Mouse (Mus musculus): Measurements from ENCODE around the gene Ptprg. TPM values are rescaled to one million over a fixed set of nuclear protein-coding genes. Genes with fewer than 3 reads are reported as not detected.

Gene Ptprg
- polyA plus RNA-seq, 1 experiment from 2014 or later, result 14.3 TPM

DNA sequence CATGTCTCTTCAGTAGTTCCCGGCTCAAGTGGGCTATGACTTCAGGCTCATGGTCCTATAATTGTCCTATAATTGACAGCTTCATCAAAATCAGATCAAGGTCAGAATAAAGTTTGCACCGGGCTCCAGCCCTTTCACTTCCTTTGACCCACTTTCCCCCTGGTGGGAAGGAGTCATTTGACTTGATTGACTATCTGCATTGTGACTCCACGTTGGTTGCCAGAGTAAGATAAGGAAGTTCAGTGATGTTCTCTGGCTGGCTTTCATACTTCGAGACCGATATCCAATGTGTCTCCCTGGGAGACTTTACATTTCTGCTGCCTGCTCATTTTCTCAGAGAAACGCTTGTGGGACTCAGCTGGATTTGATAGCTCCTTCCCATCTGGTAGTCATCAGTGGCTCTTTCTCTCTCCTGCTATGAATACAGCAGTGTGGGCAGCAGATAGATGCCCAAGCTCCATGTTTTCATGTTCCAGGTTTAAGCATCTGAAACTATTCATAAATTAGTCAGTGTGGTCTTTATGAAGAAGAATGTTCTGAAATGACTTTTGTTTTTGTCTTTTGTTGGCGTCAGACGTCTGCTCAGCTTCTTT lies 318.5 kb downstream of the Ptprg start:
- H3K9ac ChIP-seq (ENCODE audit: low read depth, low read length), result no peak overlapping the region
- H3K36me3 ChIP-seq (ENCODE audit: control insufficient read depth, insufficient read depth, low read length), result no peaks in the 10 kb centered on the region
- no peak overlapping the region for H3K27ac ChIP-seq (ENCODE audit: low read length)
- H3K27me3 ChIP-seq (replicated peaks; ENCODE audit: control insufficient read depth, insufficient read depth, low read length), result no peaks in the 10 kb centered on the region
- no peak for ATAC-seq
- 43% methylated on average over 8 of the region's 8 CpGs for WGBS
- H3K4me3 ChIP-seq (ENCODE audit: low read length), result no peak overlapping the region
- H3K9me3 ChIP-seq (ENCODE audit: control insufficient read depth, low read length), result no peaks in the 10 kb centered on the region
- no peak overlapping the region for H3K4me2 ChIP-seq (ENCODE audit: low read depth, low read length)
- 0 out of 2 replicates have a peak, but pooled peaks cover 6% of the 10 kb centered on the region for H3K4me1 ChIP-seq (ENCODE audit: control insufficient read depth, insufficient read depth, low read length)

DNA sequence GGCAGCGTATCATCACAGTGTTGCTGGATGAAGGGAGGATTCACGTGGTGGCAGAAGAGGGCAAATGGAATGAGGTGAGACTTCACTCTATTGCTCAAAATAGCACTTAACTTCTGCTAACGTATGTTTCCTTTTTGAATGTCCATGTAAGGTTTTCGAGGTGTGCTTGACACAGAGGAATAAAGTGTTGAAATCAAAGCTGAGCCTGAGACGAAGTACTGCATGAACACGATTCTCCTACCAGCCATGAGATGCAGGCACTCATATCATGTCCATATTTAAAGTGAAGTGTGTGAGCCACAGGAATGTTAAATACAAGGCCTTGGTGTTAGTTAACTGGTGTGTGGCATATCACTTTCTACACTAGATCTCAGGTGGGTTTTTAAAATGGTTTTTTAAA lies 320.9 kb downstream of the Ptprg start:
- WGBS, result 93% methylated on average over 6 of the region's 6 CpGs

DNA sequence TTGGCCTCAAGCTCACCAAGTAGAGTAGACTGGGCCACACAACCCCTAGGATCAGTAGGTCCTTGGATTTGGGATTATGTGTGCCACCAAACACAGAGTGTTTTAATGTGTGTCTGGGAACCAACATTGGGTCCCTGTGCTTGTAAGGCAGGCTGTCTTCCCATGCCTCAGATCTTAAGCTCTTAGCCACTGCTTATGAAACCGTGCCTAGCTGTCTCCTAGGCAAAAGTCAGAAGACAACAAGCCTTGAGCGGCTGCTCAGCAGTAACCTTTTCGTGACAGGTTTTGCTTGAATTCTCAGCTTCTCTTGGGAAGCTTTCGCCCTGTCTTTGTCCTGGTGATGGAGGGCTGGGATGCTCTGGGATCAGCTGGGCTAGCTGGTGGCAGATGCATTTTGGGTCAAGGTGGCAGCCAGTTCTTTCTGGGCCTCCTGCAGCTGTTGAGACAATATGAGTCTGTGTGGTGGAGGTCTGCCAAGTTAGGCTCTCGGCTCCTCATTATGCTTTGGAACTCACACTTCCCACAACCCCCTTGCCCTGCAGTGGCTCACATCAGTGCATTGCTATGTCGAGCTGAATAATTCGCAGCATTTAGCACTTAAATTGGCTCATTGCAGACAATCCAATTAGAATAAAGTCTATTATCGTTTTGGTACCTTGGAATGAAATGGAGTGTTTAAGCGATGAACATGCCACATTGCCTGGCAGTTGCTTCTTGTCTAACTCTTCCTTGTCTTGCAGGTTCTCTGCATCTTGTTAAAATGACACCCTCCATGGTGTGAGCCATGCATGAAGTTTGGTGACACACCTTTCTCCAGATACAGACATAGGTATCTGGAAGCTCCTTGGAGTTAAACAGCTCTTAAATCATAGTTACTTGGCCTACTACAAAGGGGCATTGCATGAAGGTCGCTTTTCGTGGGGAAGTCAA lies 321.9 kb downstream of the Ptprg start:
- Histone ChIP-seq H3K9ac (ENCODE audit: low read depth, low read length) (no peak overlapping the region), H3K4me2 (ENCODE audit: low read depth, low read length) (no peak overlapping the region), H3K4me3 (ENCODE audit: low read length) (no peak overlapping the region), H3K36me3 (ENCODE audit: control insufficient read depth, insufficient read depth, low read length) (no peaks in the 10 kb centered on the region), H3K9me3 (ENCODE audit: control insufficient read depth, low read length) (no peaks in the 10 kb centered on the region), H3K27me3 (replicated peaks; ENCODE audit: control insufficient read depth, insufficient read depth, low read length) (no peaks in the 10 kb centered on the region), H3K27ac (ENCODE audit: low read length) (no peak overlapping the region), H3K4me1 (ENCODE audit: control insufficient read depth, insufficient read depth, low read length) (peaks cover 6% of the 10 kb centered on the region; the same call in 1 of the 2 replicates)
- ATAC-seq, result no peak
- 78% methylated on average over 11 of the region's 11 CpGs for WGBS

More for the DNA sequence above, 320.9 kb downstream of the Ptprg start:
- no peak overlapping the region for H3K9ac ChIP-seq (ENCODE audit: low read depth, low read length)
- H3K4me2 ChIP-seq (ENCODE audit: low read depth, low read length), result no peak overlapping the region
- ATAC-seq, result no peak
- H3K27me3 ChIP-seq (replicated peaks; ENCODE audit: control insufficient read depth, insufficient read depth, low read length), result no peaks in the 10 kb centered on the region
- no peaks in the 10 kb centered on the region for H3K36me3 ChIP-seq (ENCODE audit: control insufficient read depth, insufficient read depth, low read length)
- no peak overlapping the region for H3K27ac ChIP-seq (ENCODE audit: low read length)
- 0 out of 2 replicates have a peak, but pooled peaks cover 6% of the 10 kb centered on the region for H3K4me1 ChIP-seq (ENCODE audit: control insufficient read depth, insufficient read depth, low read length)
- H3K4me3 ChIP-seq (ENCODE audit: low read length), result no peak overlapping the region
- H3K9me3 ChIP-seq (ENCODE audit: control insufficient read depth, low read length), result no peaks in the 10 kb centered on the region

DNA sequence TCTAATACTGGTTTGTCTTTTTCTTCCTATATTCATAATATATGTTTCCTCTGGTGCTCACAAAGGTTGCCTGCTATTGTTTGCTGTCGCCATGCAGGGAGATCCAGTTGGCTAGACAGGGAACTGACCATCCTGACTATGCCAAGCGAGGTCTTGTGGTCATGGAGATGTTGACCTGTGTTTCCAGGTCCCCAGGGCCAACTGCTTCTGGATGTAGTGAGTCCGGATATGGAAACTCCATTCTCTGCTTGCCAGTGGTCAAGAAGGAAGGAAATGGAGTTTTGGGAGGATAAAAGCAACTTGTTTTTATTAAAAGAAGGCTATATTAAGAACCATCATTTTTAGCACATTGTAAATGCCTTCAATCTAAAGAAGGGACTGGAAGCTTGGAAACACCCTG lies 327.8 kb downstream of the Ptprg start:
- no peak for ATAC-seq
- no peak overlapping the region for H3K9ac ChIP-seq (ENCODE audit: low read depth, low read length)
- 85% methylated on average over 3 of the region's 3 CpGs for WGBS
- no peaks in the 10 kb centered on the region for H3K9me3 ChIP-seq (ENCODE audit: control insufficient read depth, low read length)
- no peaks in the 10 kb centered on the region for H3K27me3 ChIP-seq (replicated peaks; ENCODE audit: control insufficient read depth, insufficient read depth, low read length)
- H3K27ac ChIP-seq (ENCODE audit: low read length), result no peak overlapping the region
- H3K36me3 ChIP-seq (ENCODE audit: control insufficient read depth, insufficient read depth, low read length), result no peaks in the 10 kb centered on the region
- H3K4me2 ChIP-seq (ENCODE audit: low read depth, low read length), result no peak overlapping the region
- H3K4me1 ChIP-seq (ENCODE audit: control insufficient read depth, insufficient read depth, low read length), result peaks cover 3% of the 10 kb centered on the region; the same call in 1 of the 2 replicates
- no peak overlapping the region for H3K4me3 ChIP-seq (ENCODE audit: low read length)

DNA sequence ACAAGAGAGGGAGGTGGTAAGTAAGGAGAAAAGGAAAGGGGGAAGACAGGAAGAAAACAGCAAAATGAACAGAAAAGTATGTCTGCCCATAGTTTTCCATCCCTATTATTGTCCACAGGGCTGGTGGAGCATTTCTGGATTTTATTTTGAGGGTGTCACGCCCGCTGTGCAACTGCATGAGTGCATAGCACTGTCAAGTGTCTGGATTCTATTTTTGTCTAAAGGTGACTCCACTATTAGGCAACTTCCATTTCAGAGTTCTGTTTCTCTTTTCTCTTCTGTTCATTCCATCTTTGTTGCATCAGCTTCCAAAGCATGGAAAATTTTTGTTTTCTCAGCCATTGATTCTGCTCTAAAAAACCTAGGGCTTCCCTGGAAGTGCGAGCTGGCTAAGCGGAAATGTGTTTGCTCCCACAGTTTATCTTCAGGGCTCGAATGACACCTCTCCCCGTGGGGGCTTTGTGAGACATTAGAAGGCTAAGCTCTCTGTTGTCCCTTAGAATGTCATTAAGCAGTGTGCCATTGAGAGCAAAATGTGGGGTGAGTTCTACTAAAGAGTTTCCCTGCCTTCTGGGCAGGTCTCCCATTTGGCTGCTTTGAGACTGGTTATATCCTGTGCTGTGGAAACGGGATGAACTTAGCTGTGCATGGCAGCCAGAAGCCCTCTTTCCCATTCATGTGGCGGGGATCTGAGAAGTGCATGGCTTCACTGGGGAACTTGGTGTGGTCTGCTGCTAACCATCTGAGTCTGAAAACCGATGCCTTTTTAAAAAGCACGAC lies 330.0 kb downstream of the Ptprg start:
- H3K36me3 ChIP-seq (ENCODE audit: control insufficient read depth, insufficient read depth, low read length), result no peaks in the 10 kb centered on the region
- 38% methylated on average over 10 of the region's 10 CpGs for WGBS
- H3K4me1 ChIP-seq (ENCODE audit: control insufficient read depth, insufficient read depth, low read length), result peaks cover 3% of the 10 kb centered on the region; the same call in 1 of the 2 replicates
- H3K9ac ChIP-seq (ENCODE audit: low read depth, low read length), result no peak overlapping the region
- H3K27me3 ChIP-seq (replicated peaks; ENCODE audit: control insufficient read depth, insufficient read depth, low read length), result no peaks in the 10 kb centered on the region
- no peak overlapping the region for H3K27ac ChIP-seq (ENCODE audit: low read length)
- no peak overlapping the region for H3K4me2 ChIP-seq (ENCODE audit: low read depth, low read length)
- H3K4me3 ChIP-seq (ENCODE audit: low read length), result no peak overlapping the region
- no peaks in the 10 kb centered on the region for H3K9me3 ChIP-seq (ENCODE audit: control insufficient read depth, low read length)
- ATAC-seq, result no peak

DNA sequence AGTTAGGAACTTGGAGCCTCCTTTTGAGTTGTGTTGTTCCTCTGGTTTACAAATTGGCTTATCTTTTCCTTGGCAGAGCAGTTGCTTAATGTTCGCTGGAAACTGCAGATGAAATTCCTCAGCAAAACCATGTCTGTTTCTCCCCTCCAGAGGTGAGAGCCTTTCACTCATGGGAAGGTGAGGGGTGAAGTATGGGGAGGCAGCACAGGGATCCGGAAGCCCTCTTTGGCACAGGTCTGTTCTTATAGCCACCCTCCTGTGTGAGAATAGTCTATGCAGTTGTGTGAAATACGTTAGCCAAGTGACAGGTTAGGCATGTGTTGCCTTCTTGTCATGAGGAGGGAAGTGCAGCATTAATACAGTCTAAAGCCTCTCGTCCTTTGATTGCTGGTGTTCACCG lies 330.7 kb downstream of the Ptprg start:
- Histone ChIP-seq H3K27me3 (replicated peaks; ENCODE audit: control insufficient read depth, insufficient read depth, low read length) (no peaks in the 10 kb centered on the region), H3K4me1 (ENCODE audit: control insufficient read depth, insufficient read depth, low read length) (peaks cover 3% of the 10 kb centered on the region; the same call in 1 of the 2 replicates), H3K9me3 (ENCODE audit: control insufficient read depth, low read length) (no peaks in the 10 kb centered on the region), H3K4me3 (ENCODE audit: low read length) (no peak overlapping the region), H3K4me2 (ENCODE audit: low read depth, low read length) (no peak overlapping the region), H3K9ac (ENCODE audit: low read depth, low read length) (no peak overlapping the region), H3K36me3 (ENCODE audit: control insufficient read depth, insufficient read depth, low read length) (no peaks in the 10 kb centered on the region), H3K27ac (ENCODE audit: low read length) (no peak overlapping the region)
- 61% methylated on average over 5 of the region's 5 CpGs for WGBS
- ATAC-seq, result no peak

DNA sequence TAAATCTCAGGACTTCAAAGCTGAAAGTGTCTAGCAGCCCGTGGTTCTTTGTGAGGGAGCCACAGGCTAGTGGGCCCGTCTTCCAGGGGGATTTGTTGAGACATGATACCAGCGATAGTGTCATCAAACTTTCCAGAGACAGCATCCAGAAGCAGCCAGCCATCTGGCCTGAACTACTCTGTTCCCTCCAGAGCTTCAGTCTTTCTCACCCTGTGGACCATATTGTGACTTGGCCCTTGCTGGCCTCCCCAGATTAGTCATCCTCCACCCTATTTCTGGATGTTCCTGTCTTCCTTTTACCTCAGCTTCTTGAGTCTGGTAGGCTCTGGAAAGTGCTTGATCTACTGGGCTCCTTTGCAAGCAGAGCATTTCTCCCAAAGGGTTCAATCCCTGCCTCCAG lies 333.1 kb downstream of the Ptprg start:
- H3K27me3 ChIP-seq (replicated peaks; ENCODE audit: control insufficient read depth, insufficient read depth, low read length), result no peaks in the 10 kb centered on the region
- 56% methylated on average over 3 of the region's 3 CpGs for WGBS
- no peak overlapping the region for H3K4me2 ChIP-seq (ENCODE audit: low read depth, low read length)
- no peak for ATAC-seq
- no peak overlapping the region for H3K27ac ChIP-seq (ENCODE audit: low read length)
- no peaks in the 10 kb centered on the region for H3K9me3 ChIP-seq (ENCODE audit: control insufficient read depth, low read length)
- H3K4me3 ChIP-seq (ENCODE audit: low read length), result no peak overlapping the region
- H3K36me3 ChIP-seq (ENCODE audit: control insufficient read depth, insufficient read depth, low read length), result no peaks in the 10 kb centered on the region
- no peaks in the 10 kb centered on the region for H3K4me1 ChIP-seq (ENCODE audit: control insufficient read depth, insufficient read depth, low read length)
- H3K9ac ChIP-seq (ENCODE audit: low read depth, low read length), result no peak overlapping the region

DNA sequence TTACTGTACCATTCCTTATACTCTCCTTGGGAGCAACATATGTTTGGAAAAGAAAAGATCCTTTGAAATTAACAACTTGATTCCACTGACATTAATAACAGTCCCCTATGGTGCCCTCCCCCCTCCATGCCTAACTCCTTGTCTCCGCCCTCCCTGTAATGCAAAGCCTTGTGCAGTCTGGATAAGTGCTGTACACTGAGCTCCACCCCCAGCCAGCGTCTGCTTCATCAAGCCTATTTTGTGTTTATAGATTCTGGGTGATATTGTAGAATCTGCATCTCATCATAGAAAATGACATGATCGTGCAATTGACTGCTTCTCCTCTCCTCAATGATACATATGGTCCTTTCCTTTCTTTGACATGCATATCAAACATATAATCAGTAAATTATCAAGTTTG lies 337.6 kb downstream of the Ptprg start:
- no peak for ATAC-seq
- WGBS, result 54% methylated on average over 3 of the region's 3 CpGs
- H3K27ac ChIP-seq (ENCODE audit: low read length), result no peak overlapping the region

DNA sequence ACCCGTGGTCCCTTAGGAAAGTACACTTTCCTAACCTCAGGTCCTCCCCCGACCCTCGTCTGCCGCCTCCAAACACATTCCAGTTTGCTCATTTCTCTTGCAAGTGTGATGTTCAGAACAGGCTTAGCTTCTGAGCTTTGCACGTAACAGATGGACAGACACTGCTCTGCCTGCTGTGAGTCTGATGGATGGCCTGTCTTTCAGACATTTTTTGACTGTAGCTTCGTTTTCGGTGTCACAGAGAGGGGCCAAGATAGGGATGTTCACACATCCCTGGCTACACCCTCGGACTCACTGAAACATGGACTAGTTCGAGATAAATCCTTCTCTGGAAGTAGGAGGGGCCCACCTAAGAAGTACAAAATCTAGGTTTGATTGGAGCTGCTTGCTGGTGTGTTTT lies 339.3 kb downstream of the Ptprg start:
- Histone ChIP-seq H3K4me2 (ENCODE audit: low read depth, low read length) (no peak overlapping the region), H3K9me3 (ENCODE audit: control insufficient read depth, low read length) (no peaks in the 10 kb centered on the region), H3K9ac (ENCODE audit: low read depth, low read length) (no peak overlapping the region), H3K27me3 (replicated peaks; ENCODE audit: control insufficient read depth, insufficient read depth, low read length) (no peaks in the 10 kb centered on the region), H3K36me3 (ENCODE audit: control insufficient read depth, insufficient read depth, low read length) (no peaks in the 10 kb centered on the region), H3K27ac (ENCODE audit: low read length) (no peak overlapping the region), H3K4me1 (ENCODE audit: control insufficient read depth, insufficient read depth, low read length) (no peaks in the 10 kb centered on the region), H3K4me3 (ENCODE audit: low read length) (no peak overlapping the region)
- WGBS, result 48% methylated on average over 9 of the region's 9 CpGs
- ATAC-seq, result no peak

More for the DNA sequence above, 337.6 kb downstream of the Ptprg start:
- Histone ChIP-seq H3K9ac (ENCODE audit: low read depth, low read length) (no peak overlapping the region), H3K4me2 (ENCODE audit: low read depth, low read length) (no peak overlapping the region), H3K36me3 (ENCODE audit: control insufficient read depth, insufficient read depth, low read length) (no peaks in the 10 kb centered on the region), H3K4me3 (ENCODE audit: low read length) (no peak overlapping the region), H3K27me3 (replicated peaks; ENCODE audit: control insufficient read depth, insufficient read depth, low read length) (no peaks in the 10 kb centered on the region), H3K9me3 (ENCODE audit: control insufficient read depth, low read length) (no peaks in the 10 kb centered on the region), H3K4me1 (ENCODE audit: control insufficient read depth, insufficient read depth, low read length) (no peaks in the 10 kb centered on the region)

Measured in intestine, embryonic 16.5 days (tissue).